Mouse (Mus musculus) liver, embryonic 14.5 days (tissue): ENCODE results near the gene Olfr996.

Experiments used
- CTCF ChIP-seq: IDR thresholded peaks from 2 replicates; pipeline ENCODE4 v1.5.1; 2016; ENCODE audit warnings: antibody characterized with exemption, low read depth, control low read depth
- EP300 ChIP-seq: IDR thresholded peaks from 2 replicates; pipeline ENCODE4 v1.6.1; 2016; ENCODE audit warnings: antibody characterized with exemption, low read depth

DNA sequence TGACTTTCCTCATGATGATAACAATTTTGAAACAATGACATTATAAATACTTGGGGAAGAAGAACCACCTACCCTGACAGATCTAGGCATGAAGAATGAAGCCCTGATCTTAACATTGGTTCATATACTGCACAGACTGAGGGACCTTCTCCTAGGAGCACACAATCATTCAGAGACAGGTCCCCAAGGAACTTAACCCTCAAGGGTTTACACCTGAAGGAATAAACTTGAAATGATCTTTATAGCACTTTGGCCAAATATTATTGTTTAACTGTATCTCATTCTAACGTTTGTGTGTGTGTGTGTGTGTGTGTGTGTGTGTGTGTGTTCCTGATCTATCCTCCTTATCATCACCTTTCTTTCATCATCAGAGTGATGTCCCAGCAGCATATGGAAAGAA is 32.8 kb downstream of the Olfr996 start, which contains the start of gene Olfr1000:
- no peak for TF ChIP-seq CTCF
- TF ChIP-seq EP300, result no peak
